Mouse (Mus musculus) thymus, postnatal 36 days (tissue): ENCODE measurements around the gene Cracr2a.

Experiments
- DNase-seq, 2 experiments: peaks; one replicate each; pipeline ENCODE4 v3.0.0; 2022; ENCODE audit warnings: mixed read lengths in 2 of 2

Gene Cracr2a

GRCm38 (mm10) chr6:127634858-127635257 lies 73.7 kb downstream of the Cracr2a start:
- DNase-seq, result no peak

- DNase-seq, result no peak
Observed at GRCm38 (mm10) chr6:127635462-127636189, 74.5 kb downstream of the Cracr2a start.

- DNase-seq, result no peak
Observed at GRCm38 (mm10) chr6:127641077-127641801, 80.1 kb downstream of the Cracr2a start.

GRCm38 (mm10) chr6:127655988-127656387 lies 94.8 kb downstream of the Cracr2a start:
- DNase-seq, result no peak

GRCm38 (mm10) chr6:127657152-127657551 lies 96.0 kb downstream of the Cracr2a start:
- no peak for DNase-seq

- DNase-seq, result no peak
Observed at GRCm38 (mm10) chr6:127659472-127659871, 98.3 kb downstream of the Cracr2a start.

- no peak for DNase-seq
Observed at GRCm38 (mm10) chr6:127659966-127660365, 98.8 kb downstream of the Cracr2a start.

GRCm38 (mm10) chr6:127661717-127662292 lies 100.7 kb downstream of the Cracr2a start:
- DNase-seq, result no peak

GRCm38 (mm10) chr6:127663263-127663662 lies 102.1 kb downstream of the Cracr2a start:
- no peak for DNase-seq

- no peak for DNase-seq
Observed at GRCm38 (mm10) chr6:127669313-127669712, 108.2 kb downstream of the Cracr2a start.

- DNase-seq, result no peak
Observed at GRCm38 (mm10) chr6:127670031-127670430, 108.9 kb downstream of the Cracr2a start.

- no peak for DNase-seq
Observed at GRCm38 (mm10) chr6:127672071-127672470, 110.9 kb downstream of the Cracr2a start.

- no peak for DNase-seq
Observed at GRCm38 (mm10) chr6:127676866-127677265, 115.7 kb downstream of the Cracr2a start.

GRCm38 (mm10) chr6:127678320-127678719 lies 117.2 kb downstream of the Cracr2a start:
- DNase-seq, result no peak

GRCm38 (mm10) chr6:127678998-127679397 lies 117.9 kb downstream of the Cracr2a start:
- no peak for DNase-seq

GRCm38 (mm10) chr6:127680784-127681183 lies 119.6 kb downstream of the Cracr2a start:
- DNase-seq, result no peak

- no peak for DNase-seq
Observed at GRCm38 (mm10) chr6:127683561-127683960, 122.4 kb downstream of the Cracr2a start.

- no peak for DNase-seq
Observed at GRCm38 (mm10) chr6:127684981-127685380, 123.8 kb downstream of the Cracr2a start.

- no peak for DNase-seq
Observed at GRCm38 (mm10) chr6:127687181-127687860, 126.2 kb downstream of the Cracr2a start.

- no peak for DNase-seq
Observed at GRCm38 (mm10) chr6:127692298-127692697, 131.2 kb downstream of the Cracr2a start.

GRCm38 (mm10) chr6:127693681-127694080 lies 132.5 kb downstream of the Cracr2a start:
- DNase-seq, result no peak

- no peak for DNase-seq
Observed at GRCm38 (mm10) chr6:127701036-127701783, 140.1 kb downstream of the Cracr2a start.
